Mouse (Mus musculus): ENCODE results near the gene Rnf20.

Gene Rnf20

DNA sequence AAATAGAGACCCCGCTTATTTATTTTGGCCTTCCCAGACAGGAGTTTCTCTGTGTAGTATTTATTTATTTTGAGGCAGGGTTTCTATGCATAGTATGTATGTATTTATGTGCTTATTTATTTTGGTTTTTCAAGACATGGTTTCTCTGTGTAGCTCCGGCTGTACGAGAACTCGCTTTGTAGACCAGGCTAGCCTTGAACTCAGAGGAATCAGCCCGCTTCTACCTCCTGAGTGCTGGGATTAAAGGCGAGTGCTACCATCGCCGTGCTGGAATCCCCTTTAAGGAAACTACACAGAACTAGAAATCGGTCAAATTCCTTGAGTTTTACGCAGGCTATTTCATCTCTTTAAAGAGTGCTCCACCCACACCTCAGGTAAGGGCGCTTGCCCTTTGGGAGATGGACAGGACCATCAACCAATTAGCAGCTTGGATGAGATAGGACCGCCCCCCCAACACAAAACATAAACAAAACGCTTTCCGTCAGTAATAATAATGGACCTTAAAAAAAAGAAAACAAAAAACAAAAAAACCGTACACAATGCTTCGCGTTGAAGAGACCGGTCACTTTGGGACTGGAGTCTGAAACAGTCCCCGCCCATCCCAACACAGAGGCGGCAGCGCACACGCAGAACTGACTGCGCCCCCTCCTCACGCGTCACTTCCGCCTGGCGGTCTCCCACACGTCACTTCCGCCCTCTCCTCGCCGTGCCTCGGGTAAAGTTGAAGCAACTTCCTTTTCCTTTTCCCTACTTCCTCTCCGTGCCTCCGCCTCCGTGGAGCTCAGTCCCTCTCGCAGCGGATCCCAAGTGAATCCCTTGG, at the start of gene Rnf20:
Gene Rnf20 (plus strand): TSS at position 688 of the 820 bp plus-strand sequence.
- H3K9me3 ChIP-seq (ENCODE audit: low read length), result no peaks in the 10 kb centered on the region
- no peaks in the 10 kb centered on the region for H3K27me3 ChIP-seq (ENCODE audit: insufficient read depth, low read length)
- TF ChIP-seq POU5F1 (IDR thresholded peaks at IDR 0.05; ENCODE audit: borderline replicate concordance, low read length) (no peak), CTCF (conservative IDR thresholded peaks at IDR 0.05; ENCODE audit: low read length) (no peak), NANOG (IDR thresholded peaks at IDR 0.05; ENCODE audit: borderline replicate concordance, low read length) (no peak)
- H3K4me1 ChIP-seq (replicated peaks; ENCODE audit: low read depth, low read length), result peaks cover 9% of the 10 kb centered on the region; the same call in 1 of the 2 replicates
- peak within 1 kb of the TSS; percentile 97 for H3K4me3 ChIP-seq (replicated peaks; ENCODE audit: low read length)
- H3K36me3 ChIP-seq (ENCODE audit: insufficient read depth, low read length), result peaks cover 32% of the 10 kb centered on the region

DNA sequence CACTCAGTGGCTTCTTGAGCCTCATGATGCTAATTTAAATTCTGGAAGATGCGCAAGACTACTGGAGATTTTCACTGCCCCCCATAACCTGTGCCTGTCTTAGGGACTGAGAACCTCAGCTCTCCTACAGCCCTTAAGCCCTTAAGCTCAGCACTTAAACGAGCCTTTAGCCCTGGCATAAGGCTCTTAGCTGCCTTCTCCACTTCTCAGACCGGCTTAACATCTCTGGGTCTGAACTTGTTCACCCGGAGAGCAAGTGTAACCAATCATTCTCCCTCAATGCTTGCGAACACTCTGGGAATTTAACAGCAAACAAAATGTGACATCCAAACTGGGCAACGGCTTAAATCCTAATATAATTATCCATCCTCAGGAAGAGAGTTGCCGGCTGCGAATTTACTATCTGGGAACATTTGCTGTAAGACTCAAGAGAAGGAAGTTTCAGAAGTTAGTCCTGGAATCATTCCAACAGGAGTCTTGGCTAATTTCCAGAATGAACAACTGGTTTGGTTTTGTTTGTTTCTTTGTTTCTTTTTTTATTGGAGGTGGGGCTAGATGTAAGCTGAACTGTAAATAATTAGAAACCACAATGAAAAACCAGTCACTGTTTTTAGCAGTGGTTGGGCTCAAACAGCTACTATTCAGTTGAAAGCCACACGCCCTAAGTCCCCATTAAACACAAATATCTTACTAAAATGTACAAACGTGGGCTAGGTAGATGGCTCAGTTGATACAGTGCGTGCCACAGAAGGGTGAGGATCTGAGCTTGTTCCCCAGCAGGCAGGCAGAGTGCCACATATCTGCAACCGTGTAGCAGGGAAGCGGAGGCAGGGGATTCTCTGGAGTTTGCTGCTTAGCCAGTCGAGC, 47.6 kb upstream of the Rnf20 start:
- Histone ChIP-seq H3K27me3 (ENCODE audit: insufficient read depth, low read length) (no peaks in the 10 kb centered on the region; the same call in 1 of the 2 replicates), H3K4me3 (replicated peaks; ENCODE audit: low read length) (no peak overlapping the region), H3K4me1 (replicated peaks; ENCODE audit: low read depth, low read length) (no peaks in the 10 kb centered on the region), H3K9me3 (ENCODE audit: low read length) (peaks cover 8% of the 10 kb centered on the region; the same call in 1 of the 2 replicates), H3K36me3 (ENCODE audit: insufficient read depth, low read length) (no peaks in the 10 kb centered on the region)
- TF ChIP-seq POU5F1 (IDR thresholded peaks at IDR 0.05; ENCODE audit: borderline replicate concordance, low read length), result no peak
- TF ChIP-seq NANOG (IDR thresholded peaks at IDR 0.05; ENCODE audit: borderline replicate concordance, low read length), result no peak
- TF ChIP-seq CTCF (conservative IDR thresholded peaks at IDR 0.05; ENCODE audit: low read length), result no peak

- H3K4me1 ChIP-seq (replicated peaks; ENCODE audit: low read depth, low read length), result no peaks in the 10 kb centered on the region
- TF ChIP-seq POU5F1 (IDR thresholded peaks at IDR 0.05; ENCODE audit: borderline replicate concordance, low read length), result no peak
- TF ChIP-seq CTCF (conservative IDR thresholded peaks at IDR 0.05; ENCODE audit: low read length), result no peak
- no peak for TF ChIP-seq NANOG (IDR thresholded peaks at IDR 0.05; ENCODE audit: borderline replicate concordance, low read length)
- no peak overlapping the region for H3K4me3 ChIP-seq (replicated peaks; ENCODE audit: low read length)
- no peaks in the 10 kb centered on the region; the same call in 1 of the 2 replicates for H3K27me3 ChIP-seq (ENCODE audit: insufficient read depth, low read length)
- no peaks in the 10 kb centered on the region for H3K36me3 ChIP-seq (ENCODE audit: insufficient read depth, low read length)
- H3K9me3 ChIP-seq (ENCODE audit: low read length), result peaks cover 8% of the 10 kb centered on the region; the same call in 1 of the 2 replicates
Measured at GRCm38 (mm10) chr4:49585524-49586101, 46.2 kb upstream of the Rnf20 start.

DNA sequence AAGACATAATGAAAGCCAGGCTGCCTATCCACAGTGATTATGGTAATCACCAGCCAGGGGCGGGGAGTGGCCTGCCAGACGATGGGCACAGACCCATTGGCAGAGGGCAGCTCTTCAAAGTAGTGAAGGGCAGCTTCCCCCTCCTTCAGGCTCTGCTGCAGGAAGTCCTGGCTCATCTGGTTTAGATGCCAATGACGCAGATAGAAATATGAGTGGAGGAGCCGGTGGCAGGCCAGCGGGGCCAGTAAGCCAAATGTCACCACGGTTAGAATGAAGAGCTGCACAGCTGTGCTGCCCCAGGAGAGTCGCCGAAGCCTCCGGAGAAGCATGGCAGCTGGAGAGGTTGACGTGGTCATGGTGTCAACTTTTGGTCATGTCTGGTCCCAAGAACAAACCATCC, 45.0 kb upstream of the Rnf20 start:
- TF ChIP-seq CTCF (conservative IDR thresholded peaks at IDR 0.05; ENCODE audit: low read length) (no peak), POU5F1 (IDR thresholded peaks at IDR 0.05; ENCODE audit: borderline replicate concordance, low read length) (no peak), NANOG (IDR thresholded peaks at IDR 0.05; ENCODE audit: borderline replicate concordance, low read length) (no peak)
- Histone ChIP-seq H3K9me3 (ENCODE audit: low read length) (peaks cover 8% of the 10 kb centered on the region; the same call in 1 of the 2 replicates), H3K4me3 (replicated peaks; ENCODE audit: low read length) (no peak overlapping the region), H3K36me3 (ENCODE audit: insufficient read depth, low read length) (no peaks in the 10 kb centered on the region), H3K27me3 (ENCODE audit: insufficient read depth, low read length) (no peaks in the 10 kb centered on the region; the same call in 1 of the 2 replicates), H3K4me1 (replicated peaks; ENCODE audit: low read depth, low read length) (no peaks in the 10 kb centered on the region)

DNA sequence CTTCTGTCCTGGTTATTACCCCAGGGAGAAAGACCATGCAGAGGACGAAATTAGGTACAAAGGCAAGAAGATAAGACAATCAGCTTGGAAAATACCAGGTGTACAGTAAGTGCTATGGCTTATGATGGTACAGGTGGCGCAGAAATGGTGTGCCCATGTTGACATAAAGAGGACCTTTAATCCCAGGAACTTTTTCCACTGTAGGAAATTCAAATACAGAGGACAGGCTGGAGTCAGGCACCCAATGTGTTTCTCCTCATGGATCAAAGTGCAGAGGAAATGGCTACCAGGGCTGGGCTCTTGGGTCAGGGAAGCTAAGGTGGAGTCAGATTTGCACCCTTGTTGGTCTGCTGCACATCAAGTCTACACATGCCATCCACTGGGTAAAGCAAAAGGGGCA, 41.7 kb upstream of the Rnf20 start:
- no peaks in the 10 kb centered on the region for H3K36me3 ChIP-seq (ENCODE audit: insufficient read depth, low read length)
- peaks cover 9% of the 10 kb centered on the region; the same call in 1 of the 2 replicates for H3K27me3 ChIP-seq (ENCODE audit: insufficient read depth, low read length)
- TF ChIP-seq CTCF (conservative IDR thresholded peaks at IDR 0.05; ENCODE audit: low read length), result no peak
- TF ChIP-seq POU5F1 (IDR thresholded peaks at IDR 0.05; ENCODE audit: borderline replicate concordance, low read length), result no peak
- no peak for TF ChIP-seq NANOG (IDR thresholded peaks at IDR 0.05; ENCODE audit: borderline replicate concordance, low read length)
- H3K9me3 ChIP-seq (ENCODE audit: low read length), result peaks cover 7% of the 10 kb centered on the region; the same call in 1 of the 2 replicates
- H3K4me1 ChIP-seq (replicated peaks; ENCODE audit: low read depth, low read length), result no peaks in the 10 kb centered on the region
- H3K4me3 ChIP-seq (replicated peaks; ENCODE audit: low read length), result no peak overlapping the region

GRCm38 (mm10) chr4:49596846-49597182, 35.0 kb upstream of the Rnf20 start:
- Histone ChIP-seq H3K27me3 (ENCODE audit: insufficient read depth, low read length) (peaks cover 47% of the 10 kb centered on the region), H3K4me1 (replicated peaks; ENCODE audit: low read depth, low read length) (no peaks in the 10 kb centered on the region; the same call in 1 of the 2 replicates), H3K9me3 (ENCODE audit: low read length) (no peaks in the 10 kb centered on the region), H3K36me3 (ENCODE audit: insufficient read depth, low read length) (no peaks in the 10 kb centered on the region), H3K4me3 (replicated peaks; ENCODE audit: low read length) (peak overlapping the region; percentile 88)
- TF ChIP-seq NANOG (IDR thresholded peaks at IDR 0.05; ENCODE audit: borderline replicate concordance, low read length) (no peak), CTCF (conservative IDR thresholded peaks at IDR 0.05; ENCODE audit: low read length) (no peak), POU5F1 (IDR thresholded peaks at IDR 0.05; ENCODE audit: borderline replicate concordance, low read length) (no peak)

GRCm38 (mm10) chr4:49597183-49598100, 34.4 kb upstream of the Rnf20 start, which contains the start of gene Tmem246:
Gene Tmem246, minus strand, starts transcription at chr4:49597876.
- H3K4me1 ChIP-seq (replicated peaks; ENCODE audit: low read depth, low read length), result no peaks in the 10 kb centered on the region; the same call in 1 of the 2 replicates
- H3K9me3 ChIP-seq (ENCODE audit: low read length), result no peaks in the 10 kb centered on the region
- peak within 1 kb of the TSS; percentile 88 for H3K4me3 ChIP-seq (replicated peaks; ENCODE audit: low read length)
- no peaks in the 10 kb centered on the region for H3K36me3 ChIP-seq (ENCODE audit: insufficient read depth, low read length)
- TF ChIP-seq POU5F1 (IDR thresholded peaks at IDR 0.05; ENCODE audit: borderline replicate concordance, low read length), result no peak
- no peak for TF ChIP-seq CTCF (conservative IDR thresholded peaks at IDR 0.05; ENCODE audit: low read length)
- no peak for TF ChIP-seq NANOG (IDR thresholded peaks at IDR 0.05; ENCODE audit: borderline replicate concordance, low read length)
- H3K27me3 ChIP-seq (ENCODE audit: insufficient read depth, low read length), result peaks cover 47% of the 10 kb centered on the region
